Mouse (Mus musculus): ENCODE measurements around the gene Syce2.

DNA sequence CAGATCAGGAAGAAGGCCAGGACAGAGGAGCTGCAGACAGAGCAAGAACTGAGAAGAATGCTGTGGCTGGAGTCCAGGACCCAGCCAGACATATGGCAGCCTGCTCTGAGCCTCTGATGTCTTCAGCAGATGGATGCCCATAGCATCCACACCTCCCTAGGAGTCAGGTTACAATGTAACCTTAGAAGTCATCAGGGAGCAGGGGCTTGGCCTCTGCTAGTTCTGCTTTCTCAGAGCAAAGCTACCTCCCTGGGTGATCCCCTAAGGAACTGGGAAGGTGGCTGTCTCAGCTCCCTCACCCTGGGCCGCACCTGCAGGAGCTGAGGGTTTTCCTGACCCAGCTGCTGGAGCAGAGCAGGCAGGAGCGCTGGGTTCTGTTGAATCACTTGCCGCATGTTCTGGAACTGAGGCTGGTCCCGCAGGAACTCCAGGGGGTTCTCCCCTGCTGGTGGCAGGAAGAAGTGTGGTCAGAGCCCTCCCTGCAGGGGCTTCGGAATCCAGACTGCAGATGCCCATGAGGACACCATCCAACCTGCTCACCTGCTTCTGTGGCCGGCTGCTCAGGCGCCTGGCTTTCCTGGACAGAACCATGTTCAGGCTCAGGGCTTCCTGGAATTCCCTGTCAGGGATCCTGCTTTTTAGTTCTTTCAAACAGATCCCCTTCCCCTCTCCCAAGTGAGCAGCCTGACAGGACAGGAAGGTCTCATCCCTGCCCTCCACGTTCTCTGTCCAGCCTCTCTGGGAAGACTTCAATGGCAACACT is 34.6 kb upstream of the Syce2 start:
- TF ChIP-seq CTCF (conservative IDR thresholded peaks at IDR 0.05 in 1 of 2, IDR thresholded peaks at IDR 0.05 in 1 of 2; ENCODE audit: low read depth in 2 of 2, low read length in 2 of 2) (no peak), EP300 (IDR thresholded peaks at IDR 0.05; ENCODE audit: low read length) (no peak), ZNF384 (IDR thresholded peaks at IDR 0.05; ENCODE audit: low read depth, low read length) (no peak), MAFK (IDR thresholded peaks at IDR 0.05; ENCODE audit: insufficient replicate concordance, low read length) (no peak), MAX (IDR thresholded peaks at IDR 0.05; ENCODE audit: low read length) (no peak), ZC3H11A (IDR thresholded peaks at IDR 0.05; ENCODE audit: low read depth, low read length) (no peak), JUN (IDR thresholded peaks at IDR 0.05; ENCODE audit: insufficient read depth, low read depth, low read length) (no peak), BHLHE40 (IDR thresholded peaks at IDR 0.05; ENCODE audit: low read depth, low read length) (no peak), POLR2A (IDR thresholded peaks at IDR 0.05; ENCODE audit: low read depth, low read length) (no peak; the same call in 1 of the 2 replicates)

All from CH12.LX (cell line).